Mouse (Mus musculus) forebrain, embryonic 10.5 days (tissue): ENCODE measurements around the gene Itpr1. TPM values are rescaled to one million over a fixed set of nuclear protein-coding genes. Genes with fewer than 3 reads are reported as not detected.

Source experiments
- DNase-seq: peaks from one replicate; pipeline ENCODE4 v3.0.0-alpha.2; 2017; ENCODE audit warnings: low spot score; ENCODE audit errors: extremely low spot score
- H3K27ac ChIP-seq: fragments of 300-500 bp; sonication (generic); 2 replicates; pipeline ENCODE4 v1.5.1; 2016; ENCODE audit warnings: mild to moderate bottlenecking
- H3K27me3 ChIP-seq: fragments of 300-500 bp; sonication (generic); 2 replicates; pipeline ENCODE4 v1.6.1; 2016; ENCODE audit warnings: mild to moderate bottlenecking; ENCODE audit not compliant: poor library complexity, severe bottlenecking
- H3K36me3 ChIP-seq: fragments of 300-500 bp; sonication (generic); replicated peaks from 2 replicates; pipeline ENCODE4 v1.6.1; 2016; ENCODE audit warnings: mild to moderate bottlenecking, moderate library complexity
- H3K4me1 ChIP-seq: fragments of 300-500 bp; sonication (generic); 2 replicates; pipeline ENCODE4 v1.6.1; 2016
- H3K4me3 ChIP-seq: fragments of 300-500 bp; sonication (generic); 2 replicates; pipeline ENCODE4 v1.5.1; 2016; ENCODE audit warnings: mild to moderate bottlenecking, moderate library complexity
- H3K9me3 ChIP-seq: fragments of 300-500 bp; sonication (generic); 2 replicates; pipeline ENCODE4 v1.6.1; 2016; ENCODE audit warnings: mild to moderate bottlenecking, moderate library complexity
- WGBS: fragments of 180-500 bp; shearing (Covaris S2); methylation state at CpG from one replicate; pipeline ENCODE4 v1.1.7; 2016; 5-methylcytosine and 5-hydroxymethylcytosine counted together
- polyA plus RNA-seq: library from polyadenylated mRNA; unstranded; fragments of >200 nt; fragmentation: Nextera tagmentation; extraction: Ambion mirVana; gene quantifications from 2 replicates; pipeline ENCODE4 v1.2.1, GENCODE M21; 2016

Itpr1 gene
- polyA plus RNA-seq, 1 experiment from 2014 or later, result 11.6 TPM

GRCm38 (mm10) chr6:108249031-108249917 is 36.4 kb downstream of the Itpr1 start:
- 10% methylated on average over 9 of the region's 9 CpGs for whole genome bisulfite sequencing
- no peaks in the 10 kb centered on the region for H3K27me3 ChIP-seq
- H3K9me3 ChIP-seq, result no peaks in the 10 kb centered on the region; the same call in 1 of the 2 replicates
- H3K4me3 ChIP-seq, result peak overlapping the region; percentile 12
- peak overlapping the region; percentile 87 for H3K27ac ChIP-seq
- peaks cover 66% of the 10 kb centered on the region for H3K4me1 ChIP-seq
- H3K36me3 ChIP-seq, result peaks cover 9% of the 10 kb centered on the region
- peak; percentile 56 for DNase-seq

DNA sequence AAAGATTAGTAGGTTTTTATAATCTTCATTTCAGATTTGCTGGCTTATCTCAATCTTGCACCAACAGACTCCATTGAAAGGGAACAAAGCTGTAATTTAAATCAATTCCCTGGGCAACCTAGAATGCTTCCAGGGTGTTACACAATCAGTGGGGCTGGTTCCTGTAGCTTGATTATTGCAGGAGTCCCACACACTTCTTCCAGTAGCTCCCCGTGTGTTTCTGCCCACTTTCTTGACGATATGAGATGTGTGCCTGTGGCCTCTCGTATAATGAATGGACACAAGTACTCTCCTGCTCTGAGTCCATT is 37.0 kb downstream of the Itpr1 start:
- peaks cover 72% of the 10 kb centered on the region for H3K4me1 ChIP-seq
- 33% methylated on average over 3 of the region's 3 CpGs for WGBS
- no peak overlapping the region for H3K4me3 ChIP-seq
- peaks cover 5% of the 10 kb centered on the region; the same call in 1 of the 2 replicates for H3K36me3 ChIP-seq
- H3K27me3 ChIP-seq, result no peaks in the 10 kb centered on the region
- H3K9me3 ChIP-seq, result no peaks in the 10 kb centered on the region; the same call in 1 of the 2 replicates
- peak overlapping the region; percentile 87 for H3K27ac ChIP-seq
- DNase-seq, result no peak

DNA sequence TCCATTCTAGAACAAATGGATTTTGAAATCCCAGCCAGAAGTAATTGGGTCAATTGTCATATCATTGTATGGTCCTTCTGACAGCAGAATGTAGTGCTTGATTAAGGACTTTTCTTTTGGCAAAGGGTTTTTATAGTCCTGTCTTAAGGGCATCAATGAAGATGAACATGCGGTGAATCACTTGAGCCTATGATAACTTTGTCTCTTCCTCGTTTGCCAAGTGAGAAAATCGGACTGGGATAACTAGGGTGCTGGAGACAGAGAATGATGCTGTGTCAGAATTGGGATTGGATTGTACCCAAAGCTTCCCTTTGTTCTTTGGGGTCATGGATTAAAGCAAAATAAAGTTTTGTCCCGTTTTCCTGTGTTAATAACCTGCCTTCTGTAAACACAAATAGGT is 37.5 kb downstream of the Itpr1 start:
- Histone ChIP-seq H3K27me3 (no peaks in the 10 kb centered on the region), H3K27ac (no peak overlapping the region; the same call in 1 of the 2 replicates), H3K4me3 (no peak overlapping the region), H3K4me1 (peaks cover 77% of the 10 kb centered on the region), H3K9me3 (no peaks in the 10 kb centered on the region; the same call in 1 of the 2 replicates), H3K36me3 (peaks cover 5% of the 10 kb centered on the region; the same call in 1 of the 2 replicates)
- WGBS, result 80% methylated on average over 4 of the region's 4 CpGs
- no peak for DNase-seq

- H3K4me3 ChIP-seq, result no peak overlapping the region
- DNase-seq, result no peak
- no peaks in the 10 kb centered on the region; the same call in 1 of the 2 replicates for H3K9me3 ChIP-seq
- H3K4me1 ChIP-seq, result peaks cover 72% of the 10 kb centered on the region
- peaks cover 5% of the 10 kb centered on the region; the same call in 1 of the 2 replicates for H3K36me3 ChIP-seq
- no peak overlapping the region; the same call in 1 of the 2 replicates for H3K27ac ChIP-seq
- no peaks in the 10 kb centered on the region for H3K27me3 ChIP-seq
- WGBS, result 88% methylated on average over 13 of the region's 13 CpGs
Measured at GRCm38 (mm10) chr6:108252565-108253360, 39.9 kb downstream of the Itpr1 start.

- Histone ChIP-seq H3K36me3 (peaks cover 5% of the 10 kb centered on the region; the same call in 1 of the 2 replicates), H3K4me3 (no peak overlapping the region), H3K9me3 (no peaks in the 10 kb centered on the region; the same call in 1 of the 2 replicates), H3K27ac (0 out of 2 replicates have a peak overlapping the region, but pooled peaks have one; percentile 21), H3K27me3 (no peaks in the 10 kb centered on the region), H3K4me1 (peaks cover 65% of the 10 kb centered on the region)
- WGBS, result 75% methylated on average over 9 of the region's 9 CpGs
- no peak for DNase-seq
Measured at GRCm38 (mm10) chr6:108254132-108255064, 41.5 kb downstream of the Itpr1 start.

- 70% methylated on average over 4 of the region's 4 CpGs for WGBS
- no peaks in the 10 kb centered on the region for H3K27me3 ChIP-seq
- H3K9me3 ChIP-seq, result no peaks in the 10 kb centered on the region; the same call in 1 of the 2 replicates
- H3K36me3 ChIP-seq, result peaks cover 5% of the 10 kb centered on the region; the same call in 1 of the 2 replicates
- H3K27ac ChIP-seq, result no peak overlapping the region
- no peak overlapping the region for H3K4me3 ChIP-seq
- no peak for DNase-seq
- H3K4me1 ChIP-seq, result peaks cover 65% of the 10 kb centered on the region
Measured at GRCm38 (mm10) chr6:108255880-108256279, 43.0 kb downstream of the Itpr1 start.

- H3K9me3 ChIP-seq, result no peaks in the 10 kb centered on the region; the same call in 1 of the 2 replicates
- no peak for DNase-seq
Measured at GRCm38 (mm10) chr6:108257225-108257624, 44.3 kb downstream of the Itpr1 start.

DNA sequence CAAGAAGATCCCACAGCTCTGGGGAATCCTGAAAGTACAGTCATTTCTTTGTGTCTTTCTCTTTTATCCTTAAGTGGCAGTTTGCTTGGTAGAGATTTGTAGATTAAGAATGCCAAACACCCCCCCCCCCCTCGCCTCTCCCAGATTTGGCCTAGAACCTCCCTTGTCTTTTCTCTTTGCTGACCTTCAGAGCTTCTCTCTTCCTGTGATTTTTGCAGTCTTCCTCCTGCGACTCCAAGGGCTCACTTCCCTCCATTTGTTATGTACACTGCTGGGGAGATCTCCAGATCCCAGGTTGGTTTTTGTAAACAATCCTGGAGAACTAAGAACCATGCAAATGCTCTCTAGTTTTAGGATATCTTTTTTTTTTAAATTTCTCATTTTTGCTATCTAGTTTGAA is 45.7 kb downstream of the Itpr1 start:
- Histone ChIP-seq H3K27ac (peak overlapping the region; percentile 35; the same call in 1 of the 2 replicates), H3K4me3 (no peak overlapping the region), H3K27me3 (no peaks in the 10 kb centered on the region), H3K9me3 (no peaks in the 10 kb centered on the region), H3K4me1 (peaks cover 52% of the 10 kb centered on the region), H3K36me3 (no peaks in the 10 kb centered on the region)
- 44% methylated on average over 2 of the region's 2 CpGs for whole genome bisulfite sequencing
- DNase-seq, result no peak

More at GRCm38 (mm10) chr6:108257225-108257624, 44.3 kb downstream of the Itpr1 start:
- WGBS, result 83% methylated on average over 3 of the region's 3 CpGs
- peaks cover 59% of the 10 kb centered on the region for H3K4me1 ChIP-seq
- no peaks in the 10 kb centered on the region for H3K27me3 ChIP-seq
- H3K27ac ChIP-seq, result peak overlapping the region; percentile 20; the same call in 1 of the 2 replicates
- peaks cover 5% of the 10 kb centered on the region; the same call in 1 of the 2 replicates for H3K36me3 ChIP-seq
- H3K4me3 ChIP-seq, result no peak overlapping the region

DNA sequence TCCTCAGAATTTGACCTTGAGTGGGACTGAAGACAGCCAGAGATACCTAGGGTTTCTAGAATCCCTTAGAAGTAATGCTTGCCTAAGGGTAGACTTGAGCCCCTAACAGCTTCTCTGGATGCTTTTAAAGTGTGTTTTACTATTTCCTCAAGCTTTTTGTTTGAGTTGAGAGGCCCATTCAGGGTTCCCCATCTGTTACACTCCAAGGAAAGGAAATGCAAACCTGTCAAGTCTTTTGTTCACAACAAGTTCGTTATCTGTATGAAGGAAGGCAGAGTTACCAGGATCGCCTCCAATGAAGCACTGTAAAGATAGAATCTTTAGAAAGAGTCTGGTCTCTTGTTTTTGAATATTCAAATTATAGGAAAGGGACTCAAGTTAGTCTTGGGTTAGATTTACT is 46.8 kb downstream of the Itpr1 start:
- WGBS, result 36% methylated on average over 2 of the region's 2 CpGs
- no peaks in the 10 kb centered on the region for H3K9me3 ChIP-seq
- no peak overlapping the region for H3K4me3 ChIP-seq
- peaks cover 45% of the 10 kb centered on the region for H3K4me1 ChIP-seq
- no peaks in the 10 kb centered on the region for H3K27me3 ChIP-seq
- H3K27ac ChIP-seq, result peak overlapping the region; percentile 56; the same call in 1 of the 2 replicates
- no peaks in the 10 kb centered on the region for H3K36me3 ChIP-seq
- no peak for DNase-seq

DNA sequence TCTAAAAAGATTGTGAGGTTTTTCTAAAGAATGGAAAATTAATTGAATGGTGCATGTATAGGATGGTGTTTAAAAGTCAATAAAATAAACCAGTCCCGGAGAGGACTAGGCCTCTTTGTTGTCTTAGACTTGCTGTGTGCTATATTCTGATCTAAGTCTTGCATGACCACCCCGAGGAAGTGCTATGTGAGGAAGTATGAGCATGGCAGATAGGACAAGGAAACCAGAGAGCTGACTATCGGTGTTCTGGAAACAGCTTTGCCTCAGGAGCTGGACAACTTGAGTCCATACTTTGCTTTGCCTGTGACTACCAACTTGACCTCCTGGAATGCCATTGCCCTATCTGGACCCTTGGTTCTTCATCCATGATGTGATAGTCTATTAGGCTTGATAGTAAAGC is 48.6 kb downstream of the Itpr1 start:
- H3K4me1 ChIP-seq, result peaks cover 29% of the 10 kb centered on the region
- no peaks in the 10 kb centered on the region for H3K27me3 ChIP-seq
- H3K27ac ChIP-seq, result no peak overlapping the region
- no peak overlapping the region for H3K4me3 ChIP-seq
- H3K9me3 ChIP-seq, result no peaks in the 10 kb centered on the region
- DNase-seq, result no peak
- WGBS, result 92% methylated on average over 3 of the region's 3 CpGs
- H3K36me3 ChIP-seq, result no peaks in the 10 kb centered on the region; the same call in 1 of the 2 replicates

DNA sequence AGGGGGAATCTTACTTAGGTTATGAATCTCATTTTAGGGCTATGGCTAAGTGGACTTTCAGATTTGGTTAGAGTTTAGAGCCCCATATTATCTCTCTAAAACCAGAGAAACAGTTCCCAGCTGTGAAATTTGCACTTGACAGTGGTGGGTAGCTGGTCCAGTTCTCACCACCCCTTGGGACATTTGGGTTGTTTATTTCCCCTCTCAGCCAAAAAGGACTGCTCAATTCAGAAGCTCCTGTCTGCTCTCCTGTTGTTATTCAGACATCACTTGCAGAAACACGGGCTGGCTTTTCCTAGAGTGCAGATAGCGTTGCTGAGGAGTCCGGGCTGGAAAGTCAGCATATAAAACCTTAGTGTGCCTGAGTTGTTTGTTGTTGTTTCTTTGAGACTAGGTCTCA is 51.3 kb downstream of the Itpr1 start:
- no peaks in the 10 kb centered on the region; the same call in 1 of the 2 replicates for H3K36me3 ChIP-seq
- H3K4me1 ChIP-seq, result peaks cover 17% of the 10 kb centered on the region
- H3K9me3 ChIP-seq, result no peaks in the 10 kb centered on the region
- H3K27ac ChIP-seq, result no peak overlapping the region
- H3K4me3 ChIP-seq, result no peak overlapping the region
- no peak for DNase-seq
- 93% methylated on average over 3 of the region's 3 CpGs for WGBS
- H3K27me3 ChIP-seq, result no peaks in the 10 kb centered on the region
